Mouse (Mus musculus): Measurements from ENCODE around the gene Irak4.

Gene Irak4

GRCm38 (mm10) chr15:94564909-94565308 lies 21.5 kb downstream of the Irak4 start:
- no peak for DNase-seq

GRCm38 (mm10) chr15:94565854-94566253 lies 22.4 kb downstream of the Irak4 start:
- no peak for DNase-seq

GRCm38 (mm10) chr15:94568496-94569182 lies 25.2 kb downstream of the Irak4 start:
- no peak for DNase-seq

- no peak for DNase-seq
Measured at GRCm38 (mm10) chr15:94571501-94571900, 28.1 kb downstream of the Irak4 start.

GRCm38 (mm10) chr15:94572746-94573145 lies 29.3 kb downstream of the Irak4 start:
- no peak for DNase-seq

- DNase-seq: no peak
Measured at GRCm38 (mm10) chr15:94574566-94575268, 31.3 kb downstream of the Irak4 start.

GRCm38 (mm10) chr15:94582000-94582593 lies 38.7 kb downstream of the Irak4 start:
- DNase-seq: no peak

GRCm38 (mm10) chr15:94583153-94583552 lies 39.7 kb downstream of the Irak4 start:
- DNase-seq: no peak

- DNase-seq: no peak
Measured at GRCm38 (mm10) chr15:94584738-94585137, 41.3 kb downstream of the Irak4 start.

GRCm38 (mm10) chr15:94587826-94588715 lies 44.6 kb downstream of the Irak4 start:
- DNase-seq: no peak

- DNase-seq: peak; percentile 99
Measured at GRCm38 (mm10) chr15:94589219-94590075, 46.0 kb downstream of the Irak4 start, which contains the start of gene Twf1. Gene Twf1, minus strand, starts transcription at chr15:94589889.

GRCm38 (mm10) chr15:94590083-94590482 lies 46.6 kb downstream of the Irak4 start:
- DNase-seq: no peak

GRCm38 (mm10) chr15:94591356-94591755 lies 47.9 kb downstream of the Irak4 start:
- DNase-seq: no peak

GRCm38 (mm10) chr15:94593586-94593985 lies 50.1 kb downstream of the Irak4 start:
- no peak for DNase-seq

- DNase-seq: no peak
Measured at GRCm38 (mm10) chr15:94600145-94600707, 56.8 kb downstream of the Irak4 start.

GRCm38 (mm10) chr15:94601339-94601738 lies 57.9 kb downstream of the Irak4 start:
- DNase-seq: peak; percentile 61 to 67

GRCm38 (mm10) chr15:94602441-94602840 lies 59.0 kb downstream of the Irak4 start:
- no peak for DNase-seq

GRCm38 (mm10) chr15:94607768-94608167 lies 64.3 kb downstream of the Irak4 start:
- DNase-seq: no peak

GRCm38 (mm10) chr15:94616036-94616435 lies 72.6 kb downstream of the Irak4 start:
- no peak for DNase-seq

GRCm38 (mm10) chr15:94620909-94621308 lies 77.5 kb downstream of the Irak4 start:
- no peak for DNase-seq

GRCm38 (mm10) chr15:94628463-94628829 lies 85.0 kb downstream of the Irak4 start:
- DNase-seq: no peak

Measured in cerebellum, adult 18-20 months (tissue).